Mouse (Mus musculus) erythroblast, embryonic 14.5 days (primary cell): ENCODE results near the gene Dlx4. TPM values are rescaled to one million over a fixed set of nuclear protein-coding genes. Genes with fewer than 3 reads are reported as not detected.

Source experiments
- H3K27me3 ChIP-seq: 2 replicates; pipeline ENCODE4 v1.6.1; 2012; ENCODE audit warnings: inconsistent platforms; ENCODE audit not compliant: control insufficient read depth
- H3K36me3 ChIP-seq: 2 replicates; pipeline ENCODE4 v1.6.1; 2012; ENCODE audit warnings: mild to moderate bottlenecking, inconsistent platforms; ENCODE audit not compliant: control insufficient read depth
- H3K4me1 ChIP-seq: 2 replicates; pipeline ENCODE4 v1.6.1; 2012; ENCODE audit warnings: inconsistent platforms; ENCODE audit not compliant: control insufficient read depth
- H3K4me3 ChIP-seq: replicated peaks from 2 replicates; pipeline ENCODE3; 2012; ENCODE audit warnings: moderate library complexity, mild to moderate bottlenecking, inconsistent platforms
- H3K9me3 ChIP-seq: 2 replicates; pipeline ENCODE4 v1.6.1; 2012; ENCODE audit warnings: low read length, inconsistent platforms, mixed read lengths; ENCODE audit not compliant: control insufficient read depth
- GATA1 ChIP-seq: IDR thresholded peaks from 2 replicates; pipeline ENCODE4 v1.6.1; 2012; ENCODE audit warnings: low read length, inconsistent platforms, mixed read lengths
- TAL1 ChIP-seq: IDR thresholded peaks from 3 replicates; pipeline ENCODE4 v1.6.1; 2012; ENCODE audit warnings: low read length, inconsistent platforms, mixed read lengths
- polyA plus RNA-seq: library from polyadenylated mRNA; stranded (reverse); fragments of >175 nt; gene quantifications from 2 replicates; pipeline ENCODE4 v1.2.3, GENCODE M21; 2012

The Dlx4 gene
- polyA plus RNA-seq, 1 experiment: not detected

DNA sequence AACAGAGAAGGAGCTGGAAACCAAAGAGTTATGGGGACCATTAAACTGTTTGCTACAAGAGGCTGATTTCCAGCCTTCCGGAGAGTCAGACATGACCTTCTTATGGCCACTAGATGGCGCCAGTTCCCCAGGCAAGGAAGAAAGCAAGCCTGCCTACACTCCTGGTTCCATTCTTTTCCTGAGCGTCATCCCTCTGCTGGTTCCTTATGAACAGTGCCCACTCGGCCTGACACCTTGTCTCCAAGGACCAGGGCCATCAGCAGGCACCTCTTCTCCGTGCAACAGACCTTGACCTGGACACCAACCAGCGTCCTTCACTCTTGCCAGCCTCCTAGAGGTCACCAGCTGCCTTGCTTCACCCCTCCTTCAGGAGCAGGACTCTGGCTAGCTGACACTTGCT is 29.0 kb downstream of the Dlx4 start:
- H3K4me3 ChIP-seq: no peak overlapping the region
- TF ChIP-seq GATA1 (no peak), TAL1 (no peak)

DNA sequence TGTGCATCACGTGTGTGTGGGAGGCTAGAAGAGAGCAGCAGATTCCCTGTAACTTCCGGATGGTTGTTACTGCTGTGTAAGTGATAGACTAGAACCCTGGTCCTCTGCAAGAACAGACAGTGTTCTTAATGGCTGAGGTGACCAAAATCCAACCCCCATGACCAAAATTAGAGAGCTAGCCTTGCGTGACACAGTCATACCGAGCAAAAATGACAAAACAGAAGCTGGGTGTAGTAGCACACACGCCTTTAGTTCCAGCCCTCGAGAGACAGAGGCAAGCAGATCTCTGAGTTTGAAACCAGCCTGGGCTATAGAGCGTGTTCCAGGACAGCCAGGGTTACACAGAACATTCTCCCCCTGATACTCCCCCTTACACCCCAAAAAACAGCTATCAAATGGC is 36.0 kb downstream of the Dlx4 start:
- H3K4me3 ChIP-seq: no peak overlapping the region
- TF ChIP-seq GATA1 (no peak), TAL1 (no peak)

More for the DNA sequence above, 29.0 kb downstream of the Dlx4 start:
- Histone ChIP-seq H3K9me3 (no peaks in the 10 kb centered on the region), H3K4me1 (no peaks in the 10 kb centered on the region), H3K36me3 (no peaks in the 10 kb centered on the region), H3K27me3 (peaks cover 53% of the 10 kb centered on the region)

DNA sequence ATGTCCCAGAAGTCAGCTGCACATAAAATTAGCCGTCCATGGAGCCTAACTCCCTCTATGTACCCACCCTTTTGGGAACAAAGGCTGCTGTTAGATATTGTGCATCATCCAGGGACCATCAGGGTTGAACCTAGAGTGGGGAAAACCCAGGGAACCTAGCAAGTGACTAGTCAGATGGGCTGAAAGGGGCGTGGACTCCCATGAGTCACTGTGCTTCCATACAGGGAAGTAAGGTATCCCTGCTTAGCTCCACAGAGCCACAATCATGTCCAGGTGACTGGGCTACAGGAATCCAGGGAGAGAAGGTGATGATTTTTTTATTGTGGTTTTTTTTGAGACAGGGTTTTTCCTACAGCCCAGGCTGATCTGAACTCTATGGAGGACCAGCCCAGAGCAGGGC is 37.1 kb downstream of the Dlx4 start:
- H3K9me3 ChIP-seq: no peaks in the 10 kb centered on the region
- peaks cover 2% of the 10 kb centered on the region for H3K4me1 ChIP-seq
- H3K36me3 ChIP-seq: no peaks in the 10 kb centered on the region
- H3K4me3 ChIP-seq: no peak overlapping the region
- no peak for TF ChIP-seq TAL1
- no peak for TF ChIP-seq GATA1
- peaks cover 29% of the 10 kb centered on the region for H3K27me3 ChIP-seq

More for the DNA sequence above, 36.0 kb downstream of the Dlx4 start:
- H3K4me1 ChIP-seq: no peaks in the 10 kb centered on the region
- H3K27me3 ChIP-seq: peaks cover 18% of the 10 kb centered on the region
- no peaks in the 10 kb centered on the region for H3K36me3 ChIP-seq
- no peaks in the 10 kb centered on the region for H3K9me3 ChIP-seq

DNA sequence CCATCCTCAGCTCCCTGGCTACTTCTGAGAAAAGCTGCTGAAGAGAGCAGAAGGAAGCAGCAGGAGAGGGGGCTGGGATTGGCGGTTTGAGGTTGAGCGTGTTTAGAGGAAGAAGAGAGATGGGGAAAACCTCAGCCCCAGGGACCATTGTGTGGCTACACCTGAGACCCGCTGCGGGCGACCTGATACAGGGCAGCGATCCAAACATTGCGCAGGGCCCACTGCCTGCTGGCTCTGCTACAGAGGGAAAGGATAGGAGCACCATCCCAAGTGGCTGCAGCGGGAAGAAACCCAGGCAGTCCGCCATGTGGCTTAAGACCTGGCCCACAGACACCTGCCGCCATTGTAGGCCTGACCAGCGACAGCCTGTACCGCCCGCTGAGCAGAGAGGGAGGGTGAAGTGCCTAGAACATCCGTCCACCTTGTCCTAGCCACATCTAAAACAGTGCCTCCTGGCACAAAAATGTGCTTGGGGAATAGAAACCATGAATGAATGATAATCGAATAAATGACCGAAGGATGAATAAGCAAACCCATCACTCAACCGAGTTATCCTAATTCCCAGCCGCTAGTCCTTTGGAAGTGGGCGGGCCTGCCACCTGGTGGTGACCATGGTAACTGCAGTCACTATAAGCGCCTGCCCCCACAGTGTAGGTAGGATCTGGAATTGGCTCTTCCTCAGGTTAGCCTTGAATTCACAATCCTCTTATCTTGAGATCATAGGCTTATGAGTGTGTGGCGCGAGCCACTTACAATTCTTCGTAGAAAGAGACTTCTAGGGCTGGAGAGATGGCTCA is 39.4 kb downstream of the Dlx4 start:
- no peak for TF ChIP-seq GATA1
- no peak for TF ChIP-seq TAL1
- Histone ChIP-seq H3K9me3 (peaks cover 3% of the 10 kb centered on the region; the same call in 1 of the 2 replicates), H3K36me3 (no peaks in the 10 kb centered on the region), H3K4me3 (no peak overlapping the region), H3K27me3 (peaks cover 36% of the 10 kb centered on the region), H3K4me1 (peaks cover 2% of the 10 kb centered on the region)

DNA sequence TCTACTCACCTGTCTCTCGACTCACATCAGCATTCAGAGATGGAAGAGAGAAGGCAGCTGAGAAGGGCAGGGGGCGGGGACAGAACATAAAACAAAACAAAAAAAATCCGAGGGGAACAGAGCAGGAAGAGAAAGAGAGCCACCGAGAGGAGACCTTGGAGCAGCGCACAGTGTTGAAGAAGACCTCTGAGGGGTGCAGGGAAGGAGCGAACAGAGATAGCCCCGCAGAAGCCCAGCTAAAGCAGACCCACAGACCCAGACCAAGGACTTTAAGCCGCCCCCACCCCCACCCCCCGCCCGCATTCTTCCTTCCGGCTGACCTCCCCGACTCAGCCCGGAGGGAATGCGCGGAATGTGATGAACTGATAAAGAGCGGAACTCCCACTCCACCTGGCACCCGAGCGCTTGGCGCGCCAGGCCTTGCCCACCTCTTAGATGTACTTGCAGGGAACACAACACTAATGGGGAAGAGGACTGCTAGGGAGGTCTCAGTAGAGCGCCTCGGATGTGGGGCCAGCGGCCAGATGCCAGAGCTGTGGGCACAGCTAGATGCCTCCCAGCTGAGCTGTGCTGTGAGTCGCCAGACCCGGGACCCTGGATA is 40.7 kb downstream of the Dlx4 start:
- Histone ChIP-seq H3K4me1 (peaks cover 2% of the 10 kb centered on the region), H3K9me3 (peaks cover 3% of the 10 kb centered on the region; the same call in 1 of the 2 replicates), H3K36me3 (no peaks in the 10 kb centered on the region), H3K4me3 (no peak overlapping the region), H3K27me3 (peaks cover 41% of the 10 kb centered on the region)
- no peak for TF ChIP-seq TAL1
- no peak for TF ChIP-seq GATA1

DNA sequence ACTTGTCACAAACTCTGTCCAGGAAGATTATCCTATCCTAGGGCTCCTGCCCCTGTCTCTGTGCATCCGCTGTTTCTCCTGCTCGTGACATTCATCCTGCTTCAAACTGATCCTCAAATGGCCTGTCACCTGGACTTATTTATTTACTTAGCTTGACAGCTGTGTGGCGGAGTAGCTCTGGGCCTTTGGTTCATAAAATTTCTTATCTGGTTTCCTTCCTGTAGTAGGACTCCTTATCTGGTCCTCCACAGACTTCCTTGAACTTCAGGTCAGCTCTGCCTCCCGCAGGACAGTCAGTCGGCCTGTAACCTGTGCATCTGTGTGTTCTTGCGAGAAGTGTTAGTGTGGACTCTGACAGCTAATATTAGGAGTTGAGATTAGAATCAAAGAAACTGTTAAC is 41.8 kb downstream of the Dlx4 start:
- no peak for TF ChIP-seq GATA1
- no peak for TF ChIP-seq TAL1
- no peak overlapping the region for H3K4me3 ChIP-seq
- H3K27me3 ChIP-seq: peaks cover 41% of the 10 kb centered on the region
- peaks cover 3% of the 10 kb centered on the region; the same call in 1 of the 2 replicates for H3K9me3 ChIP-seq
- H3K36me3 ChIP-seq: no peaks in the 10 kb centered on the region
- peaks cover 2% of the 10 kb centered on the region for H3K4me1 ChIP-seq

DNA sequence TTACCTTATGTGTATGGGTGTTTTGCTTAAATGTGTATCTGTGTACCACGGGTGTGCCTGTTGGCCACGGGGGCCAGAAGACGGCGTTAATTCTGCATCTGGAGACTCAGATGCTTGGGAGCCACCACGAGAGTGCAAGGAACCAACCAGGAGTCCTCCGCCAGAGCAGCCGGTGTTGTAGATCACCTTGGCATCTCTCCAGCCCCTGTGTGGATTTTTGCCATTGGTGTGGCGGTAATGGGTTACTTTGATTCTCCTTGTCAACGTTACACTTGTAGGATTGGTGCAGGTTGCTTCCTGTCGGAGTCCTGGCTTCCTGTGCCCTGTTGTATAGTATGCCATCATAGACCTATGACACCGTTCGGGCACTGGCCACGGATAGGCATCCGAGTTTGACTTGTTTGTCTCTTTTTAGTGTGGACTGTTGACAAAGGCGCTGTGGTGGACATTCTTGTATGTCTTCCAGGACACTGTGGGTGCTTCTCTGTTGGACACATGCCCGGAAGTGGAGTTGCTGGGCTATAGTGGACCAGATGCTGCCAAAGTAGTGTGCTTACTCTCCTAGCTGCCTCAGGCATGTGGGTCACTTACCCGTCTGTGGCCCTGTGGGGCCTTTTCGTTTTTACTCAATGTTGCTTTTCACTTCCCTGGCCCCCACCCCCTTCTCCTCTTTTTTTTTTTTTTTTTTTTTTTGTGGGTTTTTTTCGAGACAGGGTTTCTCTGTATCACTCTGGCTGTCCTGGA is 43.7 kb downstream of the Dlx4 start:
- Histone ChIP-seq H3K27me3 (peaks cover 41% of the 10 kb centered on the region), H3K4me1 (peaks cover 2% of the 10 kb centered on the region), H3K36me3 (no peaks in the 10 kb centered on the region), H3K4me3 (no peak overlapping the region), H3K9me3 (peaks cover 3% of the 10 kb centered on the region; the same call in 1 of the 2 replicates)
- TF ChIP-seq TAL1 (no peak), GATA1 (no peak)

DNA sequence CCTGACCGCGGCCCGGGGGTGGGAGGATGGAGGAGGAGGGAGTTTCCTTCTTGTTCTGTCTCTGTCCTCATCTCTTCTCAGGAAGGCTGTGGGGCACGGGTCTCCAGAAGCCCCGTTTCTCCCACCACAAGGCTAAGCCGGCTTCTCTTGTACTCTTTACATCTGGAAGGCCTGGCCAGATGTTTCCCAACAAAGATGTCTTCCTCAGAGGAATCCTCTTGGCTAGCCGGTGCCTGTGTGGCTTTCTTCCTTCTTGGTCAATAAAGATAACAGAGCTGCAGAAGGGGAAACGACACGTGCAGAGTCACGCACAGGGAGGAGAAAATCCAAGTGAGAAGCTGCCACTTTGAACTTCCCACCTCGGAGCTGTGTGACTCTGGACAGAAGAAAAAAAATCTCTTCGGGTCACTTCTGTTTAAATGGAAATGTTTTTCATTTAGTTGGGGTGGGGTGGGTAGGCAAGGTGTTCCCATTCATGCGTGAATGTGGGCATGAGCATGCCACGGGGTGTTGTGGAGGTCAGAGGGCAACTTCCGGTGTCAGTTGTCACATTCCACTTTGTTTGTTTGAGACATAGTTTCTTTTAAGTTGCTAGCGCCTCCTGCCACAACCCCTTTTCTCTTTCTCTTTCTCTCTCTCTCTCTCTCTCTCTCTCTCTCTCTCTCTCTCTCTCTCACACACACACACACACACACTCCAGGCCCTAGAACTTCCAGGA is 44.8 kb downstream of the Dlx4 start:
- H3K4me3 ChIP-seq: no peak overlapping the region
- no peaks in the 10 kb centered on the region for H3K36me3 ChIP-seq
- H3K27me3 ChIP-seq: peaks cover 34% of the 10 kb centered on the region
- TF ChIP-seq GATA1 (no peak), TAL1 (no peak)
- peaks cover 3% of the 10 kb centered on the region; the same call in 1 of the 2 replicates for H3K9me3 ChIP-seq
- peaks cover 2% of the 10 kb centered on the region for H3K4me1 ChIP-seq

DNA sequence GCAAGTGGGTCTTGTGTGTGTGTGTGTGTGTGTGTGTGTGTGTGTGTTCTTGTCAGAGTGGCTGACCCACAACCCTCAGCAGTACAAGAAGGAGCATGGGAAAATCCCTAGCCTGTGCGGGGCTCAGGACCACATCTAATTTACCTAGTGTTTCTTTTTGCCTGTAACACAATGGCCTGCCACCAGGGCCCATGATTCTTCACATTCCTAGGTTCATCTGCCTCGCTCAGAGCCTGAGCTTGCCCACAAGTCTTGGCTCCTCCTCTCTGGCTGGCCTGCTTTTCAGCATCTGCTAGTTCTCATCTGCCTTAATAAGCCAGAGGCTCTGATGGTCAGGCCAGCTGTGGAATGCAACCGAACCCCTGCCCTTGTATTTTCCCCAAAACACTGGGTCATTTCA is 45.7 kb downstream of the Dlx4 start:
- Histone ChIP-seq H3K27me3 (peaks cover 26% of the 10 kb centered on the region), H3K4me3 (no peak overlapping the region), H3K9me3 (peaks cover 3% of the 10 kb centered on the region; the same call in 1 of the 2 replicates), H3K4me1 (peaks cover 2% of the 10 kb centered on the region), H3K36me3 (no peaks in the 10 kb centered on the region)
- TF ChIP-seq TAL1 (no peak), GATA1 (no peak)
